Mouse (Mus musculus): ENCODE data around the gene Dclre1b.
"Not testable (repeated sequence)": the region's sequence is repeated elsewhere in the genome, so short reads cannot be mapped to it uniquely, and the experiment has no call there.

Gene Dclre1b

GRCm38 (mm10) chr3:103808891-103809798 lies at the start of gene Dclre1b, which contains the start of the genes Ap4b1 and Gm43064:
Gene Dclre1b, minus strand, starts transcription at chr3:103809444.
Gene Ap4b1, plus strand, starts transcription at chr3:103809520.
Gene Gm43064, plus strand, starts transcription at chr3:103809573.
- DNase-seq (ENCODE audit: low spot score), result peak; percentile 68

GRCm38 (mm10) chr3:103857977-103858563 lies 48.8 kb upstream of the Dclre1b start:
- no peak for DNase-seq (ENCODE audit: low spot score)

- no peak for DNase-seq (ENCODE audit: low spot score)
Measured at GRCm38 (mm10) chr3:103857036-103857805, 48.0 kb upstream of the Dclre1b start.

- no peak for DNase-seq (ENCODE audit: low spot score)
Measured at GRCm38 (mm10) chr3:103853804-103854203, 44.6 kb upstream of the Dclre1b start.

GRCm38 (mm10) chr3:103852565-103853299 lies 43.5 kb upstream of the Dclre1b start:
- no peak for DNase-seq (ENCODE audit: low spot score)

- no peak for DNase-seq (ENCODE audit: low spot score)
Measured at GRCm38 (mm10) chr3:103851882-103852281, 42.6 kb upstream of the Dclre1b start.

- DNase-seq (ENCODE audit: low spot score), result no peak
Measured at GRCm38 (mm10) chr3:103851481-103851880, 42.2 kb upstream of the Dclre1b start.

- DNase-seq (ENCODE audit: low spot score), result no peak
Measured at GRCm38 (mm10) chr3:103850644-103851363, 41.6 kb upstream of the Dclre1b start.

- DNase-seq (ENCODE audit: low spot score), result not testable (repeated sequence)
Measured at GRCm38 (mm10) chr3:103840946-103841345, 31.7 kb upstream of the Dclre1b start.

- not testable (repeated sequence) for DNase-seq (ENCODE audit: low spot score)
Measured at GRCm38 (mm10) chr3:103840195-103840594, 31.0 kb upstream of the Dclre1b start.

- no peak for DNase-seq (ENCODE audit: low spot score)
Measured at GRCm38 (mm10) chr3:103839711-103840110, 30.5 kb upstream of the Dclre1b start.

GRCm38 (mm10) chr3:103836453-103836852 lies 27.2 kb upstream of the Dclre1b start:
- DNase-seq (ENCODE audit: low spot score), result no peak

- DNase-seq (ENCODE audit: low spot score), result no peak
Measured at GRCm38 (mm10) chr3:103835951-103836310, 26.7 kb upstream of the Dclre1b start.

- no peak for DNase-seq (ENCODE audit: low spot score)
Measured at GRCm38 (mm10) chr3:103835272-103835950, 26.2 kb upstream of the Dclre1b start.

GRCm38 (mm10) chr3:103834001-103834400 lies 24.8 kb upstream of the Dclre1b start:
- DNase-seq (ENCODE audit: low spot score), result no peak

GRCm38 (mm10) chr3:103832426-103832825 lies 23.2 kb upstream of the Dclre1b start, which contains the start of gene Bcl2l15:
Gene Bcl2l15, plus strand, starts transcription at chr3:103832601.
- DNase-seq (ENCODE audit: low spot score), result no peak

- DNase-seq (ENCODE audit: low spot score), result no peak
Measured at GRCm38 (mm10) chr3:103831146-103831545, 21.9 kb upstream of the Dclre1b start.

GRCm38 (mm10) chr3:103830681-103831080 lies 21.4 kb upstream of the Dclre1b start:
- DNase-seq (ENCODE audit: low spot score), result not testable (repeated sequence)

GRCm38 (mm10) chr3:103829036-103829435 lies 19.8 kb upstream of the Dclre1b start:
- no peak for DNase-seq (ENCODE audit: low spot score)

GRCm38 (mm10) chr3:103827548-103827947 lies 18.3 kb upstream of the Dclre1b start:
- DNase-seq (ENCODE audit: low spot score), result no peak
